Comparison of ENCODE assay signal across 8 mouse cellular contexts in the genomic region with DNA sequence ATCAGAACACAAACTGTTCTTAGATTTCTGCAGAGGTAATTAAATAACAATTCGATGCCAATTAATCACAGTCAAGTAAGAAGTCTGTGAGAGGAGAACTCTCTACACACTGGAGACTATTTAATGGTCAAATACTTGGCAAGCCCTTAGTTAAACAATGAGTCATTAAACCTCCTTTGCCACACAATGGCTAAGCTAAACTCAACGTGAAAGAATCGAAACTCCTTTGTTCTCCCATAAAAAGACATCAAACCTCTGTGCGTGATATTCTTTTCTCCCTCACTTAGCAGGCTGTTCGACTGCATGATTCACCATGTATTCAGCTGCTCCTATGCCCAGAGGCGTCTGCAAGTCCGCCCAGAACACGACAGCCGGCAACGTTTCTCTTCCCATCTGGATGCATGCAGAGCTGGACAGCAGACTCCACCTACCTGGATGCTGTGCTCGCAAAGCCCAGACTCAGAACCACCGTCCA.
A peak's percentile ranks its signal among the peaks of the same experiment; 100 is the strongest.
DNase-seq lines count a peak whose midpoint lies in the region; ATAC-seq and TF ChIP-seq lines count a peak whose summit lies in the region.

No protein-coding gene starts in this region.

- peak overlapping the region; percentile 16; the same call in 1 of the 2 replicates for H3K4me2 ChIP-seq in intestine, embryonic 15.5 days (replicated peaks)

- no peak overlapping the region for H3K9ac ChIP-seq in intestine, embryonic 15.5 days

- no peak for TF ChIP-seq POLR2A in brain, embryonic 14.5 days (IDR thresholded peaks at IDR 0.05; ENCODE audit: borderline replicate concordance, extremely low read depth, insufficient read depth, insufficient read length, poor library complexity, severe bottlenecking)

- no peaks in the 10 kb centered on the region for H3K4me1 ChIP-seq in intestine, embryonic 15.5 days (replicated peaks)

- H3K27me3 ChIP-seq in intestine, embryonic 15.5 days (replicated peaks) = no peaks in the 10 kb centered on the region

- WGBS in intestine, embryonic 15.5 days = 38% methylated on average over 12 of the region's 12 CpGs

- H3K36me3 ChIP-seq in intestine, embryonic 15.5 days = no peaks in the 10 kb centered on the region

- no peak for TF ChIP-seq CTCF in brain, embryonic 14.5 days (IDR thresholded peaks at IDR 0.05; ENCODE audit: borderline replicate concordance, extremely low read depth, insufficient read depth, insufficient read length)

- H3K4me3 ChIP-seq in intestine, embryonic 15.5 days (replicated peaks) = no peak overlapping the region

- no peak overlapping the region for H3K27ac ChIP-seq in intestine, embryonic 15.5 days

- peak; percentile 11 to 18 for DNase-seq in cerebellum, postnatal 14 days
- no peak for DNase-seq in cerebellum, adult 8-10 months
- peak; percentile 89 for DNase-seq in brain, embryonic 14.5 days (ENCODE audit: low read depth)
- peak; percentile 19 for DNase-seq in lung, postnatal 36 days
- DNase-seq in telencephalon, adult 2 months (ENCODE audit: low read depth, low spot score) = peak; percentile 21
- DNase-seq in cerebellum, adult 11 months = no peak
- no peak for DNase-seq in spleen, postnatal 4 days (ENCODE audit: low spot score in 2 of 2)

- H3K9me3 ChIP-seq in intestine, embryonic 15.5 days = no peaks in the 10 kb centered on the region

- peak; percentile 56; the same call in 1 of the 2 replicates for ATAC-seq in intestine, embryonic 15.5 days

Comparison
In these comparisons a context has a peak if more than half of its experiments do, and no peak if none do; other contexts are left out.
1. DNase-seq: peak in cerebellum, postnatal 14 days (2 of 2), brain, embryonic 14.5 days (single experiment), lung, postnatal 36 days (single experiment) and telencephalon, adult 2 months (single experiment); none in cerebellum, adult 8-10 months (single experiment), cerebellum, adult 11 months (single experiment) and spleen, postnatal 4 days (0 of 2).